Mouse (Mus musculus) CH12.LX (cell line): ENCODE measurements around the gene Pet100. TPM values are rescaled to one million over a fixed set of nuclear protein-coding genes. Genes with fewer than 3 reads are reported as not detected.
A peak's percentile ranks its signal among the peaks of the same experiment; 100 is the strongest.

Experiments
- DNase-seq: peaks from one replicate; pipeline ENCODE4 v3.0.0-alpha.2; 2013; ENCODE audit errors: extremely low read depth
- H3K27ac ChIP-seq: 2 replicates; pipeline ENCODE4 v1.5.1; 2012; ENCODE audit warnings: low read depth, mild to moderate bottlenecking, control low read depth, moderate library complexity; ENCODE audit not compliant: insufficient read depth
- H3K27me3 ChIP-seq: replicated peaks from 2 replicates; pipeline ENCODE3; 2012; ENCODE audit warnings: inconsistent platforms
- H3K36me3 ChIP-seq, 2 experiments: replicated peaks in 1 of 2; 2 replicates each; pipeline versions ENCODE3 to v1.6.1; 2012; ENCODE audit warnings: inconsistent platforms in 1 of 2, low read length in 1 of 2, mild to moderate bottlenecking in 1 of 2, mixed read lengths in 1 of 2, moderate library complexity in 1 of 2; ENCODE audit not compliant: control insufficient read depth in 1 of 2, insufficient read depth in 1 of 2
- H3K4me1 ChIP-seq, 2 experiments: 2 replicates each; pipeline ENCODE4 v1.6.1; 2012; ENCODE audit warnings: inconsistent platforms in 1 of 2, moderate library complexity in 1 of 2; ENCODE audit not compliant: insufficient read depth in 2 of 2, control insufficient read depth in 1 of 2
- H3K4me2 ChIP-seq: 2 replicates; pipeline ENCODE4 v1.6.1; 2012; ENCODE audit warnings: low read depth, mild to moderate bottlenecking, control low read depth; ENCODE audit not compliant: poor library complexity, insufficient read depth, severe bottlenecking
- H3K4me3 ChIP-seq, 3 experiments: fragments of 150-350 bp in 1 of 3; sonication (generic) in 1 of 3; replicated peaks in 1 of 3; 2 replicates each; pipeline versions ENCODE3 to v1.5.1; 2011 to 2012; ENCODE audit warnings: low read depth in 2 of 3, low read length in 2 of 3, mild to moderate bottlenecking in 2 of 3, moderate library complexity in 2 of 3, control low read depth in 1 of 3, improper control_type of control experiment in 1 of 3, inconsistent platforms in 1 of 3, mixed read lengths in 1 of 3; ENCODE audit not compliant: poor library complexity in 1 of 3
- H3K79me2 ChIP-seq: replicated peaks from 2 replicates; pipeline ENCODE4 v1.6.1; 2012; ENCODE audit warnings: mild to moderate bottlenecking, moderate library complexity; ENCODE audit not compliant: control insufficient read depth, poor library complexity, insufficient read depth, severe bottlenecking; ENCODE audit errors: extremely low read depth
- H3K9ac ChIP-seq: 2 replicates; pipeline ENCODE4 v1.6.1; 2012; ENCODE audit warnings: low read depth, mild to moderate bottlenecking, control low read depth, moderate library complexity; ENCODE audit not compliant: insufficient read depth
- H3K9me3 ChIP-seq: replicated peaks from 2 replicates; pipeline ENCODE3; 2012; ENCODE audit warnings: low read length, inconsistent platforms, mixed read lengths
- BHLHE40 ChIP-seq: IDR thresholded peaks from 2 replicates; pipeline ENCODE4 v1.6.1; 2011; ENCODE audit warnings: mild to moderate bottlenecking, low read depth, low read length, improper control_type of control experiment
- CHD2 ChIP-seq: IDR thresholded peaks from 2 replicates; pipeline ENCODE4 v1.6.1; 2011; ENCODE audit warnings: low read length, improper control_type of control experiment
- ETS1 ChIP-seq: conservative IDR thresholded peaks from 2 replicates; pipeline ENCODE4 v1.6.1; 2012; ENCODE audit warnings: low read depth, mild to moderate bottlenecking, inconsistent platforms, low read length, improper control_type of control experiment, moderate library complexity
- JUN ChIP-seq: IDR thresholded peaks from 2 replicates; pipeline ENCODE4 v1.6.1; 2011; ENCODE audit warnings: low read depth, mild to moderate bottlenecking, low read length, improper control_type of control experiment, moderate library complexity; ENCODE audit not compliant: insufficient read depth
- KAT2A ChIP-seq: IDR thresholded peaks from 2 replicates; pipeline ENCODE4 v1.6.1; 2012; ENCODE audit warnings: low read length, improper control_type of control experiment, inconsistent platforms; ENCODE audit not compliant: insufficient replicate concordance
- MEF2A ChIP-seq: IDR thresholded peaks from 2 replicates; pipeline ENCODE4 v1.6.1; 2014; ENCODE audit warnings: low read depth, mild to moderate bottlenecking, inconsistent platforms, low read length, improper control_type of control experiment, borderline replicate concordance
- MXI1 ChIP-seq: IDR thresholded peaks from 2 replicates; pipeline ENCODE4 v1.6.1; 2011; ENCODE audit warnings: mild to moderate bottlenecking, low read depth, low read length, improper control_type of control experiment
- PAX5 ChIP-seq: IDR thresholded peaks from 2 replicates; pipeline ENCODE4 v1.6.1; 2012; ENCODE audit warnings: low read length, inconsistent platforms, mixed read lengths
- POLR2A ChIP-seq: IDR thresholded peaks from 2 replicates; pipeline ENCODE4 v1.6.1; 2011; ENCODE audit warnings: low read depth, mild to moderate bottlenecking, improper control_type of control experiment, low read length
- RAD21 ChIP-seq: IDR thresholded peaks from 2 replicates; pipeline ENCODE4 v1.6.1; 2011; ENCODE audit warnings: low read depth, mild to moderate bottlenecking, low read length, improper control_type of control experiment, moderate library complexity
- RCOR1 ChIP-seq: conservative IDR thresholded peaks from 2 replicates; pipeline ENCODE4 v1.6.1; 2012; ENCODE audit warnings: low read depth, mild to moderate bottlenecking, inconsistent platforms, low read length, improper control_type of control experiment
- SMC3 ChIP-seq: IDR thresholded peaks from 2 replicates; pipeline ENCODE4 v1.6.1; 2011; ENCODE audit warnings: low read depth, low read length, improper control_type of control experiment
- USF1 ChIP-seq: IDR thresholded peaks from 2 replicates; pipeline ENCODE4 v1.6.1; 2014; ENCODE audit warnings: low read depth, mild to moderate bottlenecking, inconsistent platforms, low read length, improper control_type of control experiment
- USF2 ChIP-seq: conservative IDR thresholded peaks from 2 replicates; pipeline ENCODE4 v1.6.1; 2011; ENCODE audit warnings: low read depth, low read length, improper control_type of control experiment
- ZMIZ1 ChIP-seq: IDR thresholded peaks from 2 replicates; pipeline ENCODE4 v1.6.1; 2012; ENCODE audit warnings: low read depth, mild to moderate bottlenecking, inconsistent platforms, low read length, improper control_type of control experiment
- ZNF384 ChIP-seq: IDR thresholded peaks from 2 replicates; pipeline ENCODE4 v1.6.1; 2012; ENCODE audit warnings: low read depth, low read length, improper control_type of control experiment, inconsistent platforms
- dilution Hi-C: fragments of 300-500 bp; cut with MboI; formaldehyde crosslinking; loops from 2 replicates; pipeline ENCODE4 v1.14.3; 2020; ENCODE audit warnings: low sequenced_read_pairs; ENCODE audit not compliant: extremely low pct_unique_long_range_greater_than_20kb, extremely low pct_ligation_motif_present
- in situ Hi-C: fragments of 300-500 bp; cut with MboI; formaldehyde crosslinking; loops from 3 replicates; pipeline ENCODE4 v1.14.3; 2019; ENCODE audit warnings: low sequenced_read_pairs, low pct_ligation_motif_present, low pct_unique_long_range_greater_than_20kb, mixed read lengths
- polyA plus RNA-seq: library from polyadenylated mRNA; unstranded; fragments of >175 nt; gene quantifications from 2 replicates; pipeline ENCODE4 v1.2.1, GENCODE M21; 2012; ENCODE audit warnings: low read depth; ENCODE audit not compliant: insufficient read length
- total RNA-seq, 2 experiments: library from RNA; depleted of rRNA; stranded (reverse); fragments of 300-350 nt in 1 of 2; fragments of >200 nt in 1 of 2; gene quantifications; 2 replicates each; pipeline ENCODE4 v1.2.3; 2012 to 2014

Gene Pet100
- total and polyA plus RNA-seq, 3 experiments = 39.0 to 70.2 (median 62.7) TPM

DNA sequence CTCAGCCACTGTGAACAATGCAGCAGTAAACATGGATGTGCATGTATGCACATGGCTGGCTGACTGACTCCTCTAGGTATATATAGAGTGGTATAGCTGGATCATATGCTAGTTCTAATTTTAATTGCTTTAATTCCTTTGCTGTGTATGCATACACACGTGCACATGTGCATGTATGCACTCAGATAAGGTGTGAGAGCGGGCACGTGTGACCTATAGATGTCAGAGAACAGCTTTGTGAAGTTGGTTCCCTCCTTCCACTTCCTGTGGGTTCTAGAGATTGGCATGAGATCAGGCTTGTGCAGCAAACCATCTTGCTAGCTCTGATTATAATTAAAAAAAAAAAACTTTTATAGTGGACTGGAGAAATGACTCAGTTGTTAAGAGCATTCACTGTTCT is 31.5 kb downstream of the Pet100 start:
- Histone ChIP-seq H3K4me2 (no peak overlapping the region), H3K27ac (no peak overlapping the region), H3K4me3 (no peak overlapping the region)
- no peak for DNase-seq
- TF ChIP-seq SMC3 (no peak), CHD2 (no peak), ZNF384 (no peak), KAT2A (no peak), MEF2A (no peak), ZMIZ1 (no peak), POLR2A (no peak), MXI1 (no peak), USF2 (no peak), ETS1 (no peak), RAD21 (no peak)
- TF ChIP-seq, all 38 proteins: peak for 0
- Histone ChIP-seq H3K9ac (no peak overlapping the region), H3K27me3 (no peaks in the 10 kb centered on the region), H3K9me3 (no peaks in the 10 kb centered on the region), H3K36me3 (no peaks in the 10 kb centered on the region), H3K79me2 (no peaks in the 10 kb centered on the region), H3K4me1 (peaks cover 5 to 16% of the 10 kb centered on the region in 2 experiments)
- dilution Hi-C loops (no loop called here), in situ Hi-C loops (no loop called here)

DNA sequence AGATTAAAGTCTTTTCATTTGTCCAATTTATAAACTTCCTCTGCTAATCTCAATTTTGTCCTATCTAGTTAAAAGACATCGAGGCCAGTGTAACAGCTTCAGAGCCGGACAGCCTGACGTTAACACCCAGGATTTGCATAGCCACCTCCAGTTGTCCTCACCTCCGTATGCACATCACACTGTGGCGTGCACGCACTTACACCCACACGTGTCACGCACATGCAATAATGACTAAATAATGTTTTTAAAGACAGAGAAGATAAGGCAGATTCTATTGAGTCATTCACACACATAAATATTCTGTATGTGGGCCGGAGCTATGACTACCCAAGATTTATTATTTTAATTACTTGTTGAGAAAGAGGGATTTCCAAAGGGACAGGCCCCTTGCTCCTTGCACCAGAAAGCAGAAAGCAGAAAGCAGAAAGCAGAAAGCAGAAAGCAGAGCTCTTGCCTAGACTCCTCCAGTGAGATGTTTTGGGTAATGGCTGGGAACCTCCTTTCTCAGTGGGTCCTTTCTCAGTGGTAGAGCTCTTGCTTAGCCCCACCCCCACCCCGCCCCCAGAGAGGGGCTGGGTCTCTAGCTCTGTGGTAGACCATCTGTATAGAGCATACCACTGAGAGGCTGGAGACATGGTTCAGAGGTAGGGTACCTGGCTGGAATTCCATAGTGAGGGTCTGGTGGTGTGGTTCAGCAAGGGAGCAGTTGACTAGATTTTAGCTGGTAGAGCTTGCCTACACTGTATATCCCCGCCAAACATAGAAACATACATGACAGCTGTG is 33.6 kb downstream of the Pet100 start:
- no peak for DNase-seq
- Histone ChIP-seq H3K79me2 (no peaks in the 10 kb centered on the region), H3K9me3 (no peaks in the 10 kb centered on the region), H3K4me2 (peak overlapping the region; percentile 42; the same call in 1 of the 2 replicates), H3K27ac (no peak overlapping the region), H3K4me1 (peaks cover 5 to 21% of the 10 kb centered on the region in 2 experiments), H3K4me3 (no peak overlapping the region), H3K9ac (no peak overlapping the region), H3K36me3 (no peaks in the 10 kb centered on the region), H3K27me3 (no peaks in the 10 kb centered on the region)
- in situ Hi-C loops (no loop called here), dilution Hi-C loops (no loop called here)
- TF ChIP-seq USF1 (no peak), PAX5 (no peak), BHLHE40 (peak; percentile 92), JUN (no peak), RCOR1 (no peak)
